Mouse (Mus musculus): ENCODE results near the gene Naa11.

The Naa11 gene

GRCm38 (mm10) chr5:97344144-97344543 lies 48.0 kb downstream of the Naa11 start:
- no peak for DNase-seq

- no peak for DNase-seq
Measured at GRCm38 (mm10) chr5:97334794-97335193, 57.4 kb downstream of the Naa11 start.
